24 mouse cellular contexts compared by ENCODE assay signal in genomic region chr13:47950456-47950855, GRCm38 (mm10).
DNase-seq lines count a peak whose midpoint lies in the region; ATAC-seq and TF ChIP-seq lines count a peak whose summit lies in the region.
"Had no signal": no experiment of that assay in that cellular context is flagged by ENCODE, and none has a peak within 500 bp of the region (broad histone marks: within the 10 kb centered on the region; RNA-seq: fewer than 3 reads in every experiment).

No protein-coding gene starts in this region.

- H3K4me3 ChIP-seq in forebrain, embryonic 12.5 days (replicated peaks), result no peak overlapping the region
- H3K4me3 ChIP-seq in forebrain, embryonic 14.5 days (ENCODE audit: low read depth, low read length), result no peak overlapping the region
- no peak overlapping the region for H3K4me3 ChIP-seq in hindbrain, embryonic 16.5 days (ENCODE audit: low read length)
- no peak overlapping the region for H3K4me3 ChIP-seq in midbrain, postnatal 0 days (ENCODE audit: low read depth, low read length)
- H3K4me3 ChIP-seq: embryonic facial prominence, embryonic 10.5 days; heart, adult 2 months; heart, embryonic 13.5 days; liver, embryonic 15.5 days; lung, embryonic 15.5 days had no signal

- no peaks in the 10 kb centered on the region for H3K27me3 ChIP-seq in forebrain, embryonic 12.5 days
- H3K27me3 ChIP-seq in forebrain, embryonic 14.5 days (replicated peaks; ENCODE audit: control insufficient read depth, insufficient read depth, low read length), result no peaks in the 10 kb centered on the region
- H3K27me3 ChIP-seq in hindbrain, embryonic 16.5 days (replicated peaks; ENCODE audit: control insufficient read depth, insufficient read depth, low read length), result no peaks in the 10 kb centered on the region
- H3K27me3 ChIP-seq in midbrain, postnatal 0 days (ENCODE audit: insufficient read depth, low read length), result no peaks in the 10 kb centered on the region
- H3K27me3 ChIP-seq: heart, embryonic 13.5 days; liver, embryonic 15.5 days; lung, embryonic 15.5 days had no signal

- H3K36me3 ChIP-seq in forebrain, embryonic 12.5 days (replicated peaks), result no peaks in the 10 kb centered on the region
- H3K36me3 ChIP-seq in forebrain, embryonic 14.5 days (ENCODE audit: control insufficient read depth, insufficient read depth, low read length), result no peaks in the 10 kb centered on the region
- no peaks in the 10 kb centered on the region for H3K36me3 ChIP-seq in hindbrain, embryonic 16.5 days (ENCODE audit: control insufficient read depth, insufficient read depth, low read length)
- H3K36me3 ChIP-seq in midbrain, postnatal 0 days (ENCODE audit: insufficient read depth, low read length), result no peaks in the 10 kb centered on the region
- H3K36me3 ChIP-seq: embryonic facial prominence, embryonic 10.5 days; heart, embryonic 13.5 days; liver, embryonic 15.5 days; lung, embryonic 15.5 days had no signal

- DNase-seq in forebrain, embryonic 14.5 days (ENCODE audit: low spot score), result peak; percentile 68
- no peak for DNase-seq in midbrain, postnatal 0 days (ENCODE audit: low spot score)
- no peak for DNase-seq in cerebellum, postnatal 36 days
- no peak for DNase-seq in gastrocnemius, postnatal 36 days
- DNase-seq in left cerebral cortex, postnatal 25 days (ENCODE audit: low spot score in 2 of 2), result no peak
- DNase-seq: adrenal gland, postnatal 10 days; cerebellum, adult 8-10 months; gastrocnemius, postnatal 25 days; heart, adult 2 months; heart, postnatal 14 days; kidney, adult 18-20 months; layer of hippocampus, adult 9-11 months; left cerebral cortex, postnatal 4 days; liver; lung, postnatal 4 days had no signal

- 21% methylated on average over 2 of the region's 2 CpGs for WGBS in forebrain, embryonic 12.5 days
- 9% methylated on average over 2 of the region's 2 CpGs for WGBS in forebrain, embryonic 14.5 days
- WGBS in hindbrain, embryonic 16.5 days, result 38% methylated on average over 2 of the region's 2 CpGs
- 39% methylated on average over 2 of the region's 2 CpGs for WGBS in midbrain, postnatal 0 days

- no peak overlapping the region for H3K9ac ChIP-seq in forebrain, embryonic 12.5 days
- H3K9ac ChIP-seq in forebrain, embryonic 14.5 days (ENCODE audit: low read length), result no peak overlapping the region
- H3K9ac ChIP-seq in hindbrain, embryonic 16.5 days (ENCODE audit: low read depth, low read length), result no peak overlapping the region
- H3K9ac ChIP-seq in midbrain, postnatal 0 days (replicated peaks; ENCODE audit: low read length, poor library complexity, severe bottlenecking), result no peak overlapping the region
- H3K9ac ChIP-seq: heart, embryonic 13.5 days; liver, embryonic 15.5 days; lung, embryonic 15.5 days had no signal

- H3K9me3 ChIP-seq in forebrain, embryonic 12.5 days, result no peaks in the 10 kb centered on the region
- H3K9me3 ChIP-seq in forebrain, embryonic 14.5 days (replicated peaks; ENCODE audit: control insufficient read depth, low read length), result no peaks in the 10 kb centered on the region
- H3K9me3 ChIP-seq in hindbrain, embryonic 16.5 days (ENCODE audit: control insufficient read depth, low read length), result no peaks in the 10 kb centered on the region
- no peaks in the 10 kb centered on the region for H3K9me3 ChIP-seq in midbrain, postnatal 0 days (ENCODE audit: low read length)
- H3K9me3 ChIP-seq: embryonic facial prominence, embryonic 10.5 days; heart, embryonic 13.5 days; liver, embryonic 15.5 days; lung, embryonic 15.5 days had no signal

- no peak for ATAC-seq in forebrain, embryonic 12.5 days (ENCODE audit: low FRiP score)
- peak; percentile 13; the same call in 1 of the 2 replicates for ATAC-seq in forebrain, embryonic 14.5 days
- ATAC-seq in hindbrain, embryonic 16.5 days, result no peak
- no peak for ATAC-seq in midbrain, postnatal 0 days (ENCODE audit: low FRiP score)
- ATAC-seq: activated CD4-positive, CD25-positive, alpha-beta regulatory T cell, adult 4 months had no signal

- TF ChIP-seq CTCF in midbrain, postnatal 0 days (IDR thresholded peaks at IDR 0.05), result no peak

- intact Hi-C loops in gastrocnemius, postnatal 36 days (cut with DNase I), result no loop called here
- intact Hi-C loops in left cerebral cortex, postnatal 25 days (cut with DNase I), result no loop called here

- H3K4me2 ChIP-seq in forebrain, embryonic 12.5 days, result no peak overlapping the region
- H3K4me2 ChIP-seq in forebrain, embryonic 14.5 days (ENCODE audit: low read length), result no peak overlapping the region
- no peak overlapping the region for H3K4me2 ChIP-seq in hindbrain, embryonic 16.5 days (ENCODE audit: low read length)
- H3K4me2 ChIP-seq in midbrain, postnatal 0 days (ENCODE audit: low read depth, low read length, poor library complexity, severe bottlenecking), result no peak overlapping the region
- H3K4me2 ChIP-seq: heart, embryonic 13.5 days; liver, embryonic 15.5 days; lung, embryonic 15.5 days had no signal

- H3K4me1 ChIP-seq in forebrain, embryonic 12.5 days, result peaks cover 28% of the 10 kb centered on the region
- 0 out of 2 replicates have a peak, but pooled peaks cover 5% of the 10 kb centered on the region for H3K4me1 ChIP-seq in forebrain, embryonic 14.5 days (ENCODE audit: control insufficient read depth, insufficient read depth, low read length)
- peaks cover 18% of the 10 kb centered on the region for H3K4me1 ChIP-seq in hindbrain, embryonic 16.5 days (ENCODE audit: control insufficient read depth, insufficient read depth, low read depth, low read length)
- peaks cover 18% of the 10 kb centered on the region; the same call in 1 of the 2 replicates for H3K4me1 ChIP-seq in midbrain, postnatal 0 days (ENCODE audit: insufficient read depth, low read length)
- H3K4me1 ChIP-seq: heart, embryonic 13.5 days; liver, embryonic 15.5 days; lung, embryonic 15.5 days had no signal

- peak overlapping the region; percentile 56; the same call in 1 of the 2 replicates for H3K27ac ChIP-seq in forebrain, embryonic 12.5 days
- peak overlapping the region; percentile 56 for H3K27ac ChIP-seq in forebrain, embryonic 14.5 days (ENCODE audit: low read depth, low read length)
- peak overlapping the region; percentile 32 for H3K27ac ChIP-seq in hindbrain, embryonic 16.5 days (ENCODE audit: low read depth, low read length)
- H3K27ac ChIP-seq in midbrain, postnatal 0 days (ENCODE audit: low read depth, low read length), result 0 out of 2 replicates have a peak overlapping the region, but pooled peaks have one; percentile 38
- H3K27ac ChIP-seq: embryonic facial prominence, embryonic 10.5 days; heart, adult 2 months; heart, embryonic 13.5 days; kidney, postnatal 0 days; liver, embryonic 15.5 days; lung, embryonic 15.5 days; stomach, postnatal 0 days had no signal
